Mouse (Mus musculus) ES-E14 (cell line): ENCODE results near the gene Thada.

ENCODE experiments used
- CHD2 ChIP-seq: IDR thresholded peaks from 2 replicates; pipeline ENCODE4 v1.6.1; 2014; ENCODE audit warnings: mild to moderate bottlenecking, low read depth, low read length, inconsistent platforms
- HCFC1 ChIP-seq: IDR thresholded peaks from 2 replicates; pipeline ENCODE4 v1.6.1; 2012; ENCODE audit warnings: low read length, inconsistent platforms, borderline replicate concordance; ENCODE audit not compliant: insufficient read depth
- MAFK ChIP-seq: IDR thresholded peaks from 2 replicates; pipeline ENCODE4 v1.6.1; 2014; ENCODE audit warnings: mild to moderate bottlenecking, low read depth, low read length, inconsistent platforms; ENCODE audit not compliant: insufficient read depth
- ZNF384 ChIP-seq: IDR thresholded peaks from 2 replicates; pipeline ENCODE4 v1.6.1; 2012; ENCODE audit warnings: low read depth, low read length, inconsistent platforms

GRCm38 (mm10) chr17:84195835-84196234, 270.2 kb downstream of the Thada start:
- TF ChIP-seq HCFC1 (no peak), MAFK (no peak), ZNF384 (no peak), CHD2 (no peak)
